Comparison of ENCODE assay signal across 10 mouse cellular contexts in genomic region chr2:75312246-75312645, GRCm38 (mm10).
DNase-seq lines count a peak whose midpoint lies in the region; ATAC-seq and TF ChIP-seq lines count a peak whose summit lies in the region.
"Had no signal": no experiment of that assay in that cellular context is flagged by ENCODE, and none has a peak within 500 bp of the region (broad histone marks: within the 10 kb centered on the region; RNA-seq: fewer than 3 reads in every experiment).

No protein-coding gene starts in this region.

- intact Hi-C loops in heart, postnatal 14 days (cut with DNase I): loop anchor here (2.0 to 5.0 kb wide), 4 partner anchors 159 to 609 kb away; no protein-coding TSS in a partner anchor

- no peak overlapping the region for H3K4me2 ChIP-seq in hindbrain, embryonic 11.5 days (replicated peaks; ENCODE audit: low read depth, low read length)
- H3K4me2 ChIP-seq in hindbrain, embryonic 12.5 days (replicated peaks): no peak overlapping the region
- H3K4me2 ChIP-seq in limb, embryonic 11.5 days (ENCODE audit: low read depth, severe bottlenecking): no peak overlapping the region
- H3K4me2 ChIP-seq in neural tube, embryonic 15.5 days: 0 out of 2 replicates have a peak overlapping the region, but pooled peaks have one; percentile 19
- H3K4me2 ChIP-seq: embryonic facial prominence, embryonic 12.5 days; limb, embryonic 12.5 days had no signal

- WGBS in hindbrain, embryonic 11.5 days: 22% methylated on average over 7 of the region's 7 CpGs
- 19% methylated on average over 7 of the region's 7 CpGs for WGBS in hindbrain, embryonic 12.5 days
- WGBS in cerebellum, adult 2 months: 12% methylated on average over 7 of the region's 7 CpGs
- 12% methylated on average over 7 of the region's 7 CpGs for WGBS in limb, embryonic 11.5 days
- 13% methylated on average over 7 of the region's 7 CpGs for WGBS in neural tube, embryonic 15.5 days

- H3K36me3 ChIP-seq in hindbrain, embryonic 11.5 days (ENCODE audit: control insufficient read depth, insufficient read depth, low read length): no peaks in the 10 kb centered on the region
- H3K36me3 ChIP-seq in hindbrain, embryonic 12.5 days: no peaks in the 10 kb centered on the region
- H3K36me3 ChIP-seq in G1E (replicated peaks): no peaks in the 10 kb centered on the region
- no peaks in the 10 kb centered on the region for H3K36me3 ChIP-seq in limb, embryonic 11.5 days (ENCODE audit: control insufficient read depth, insufficient read depth, low read length)
- no peaks in the 10 kb centered on the region for H3K36me3 ChIP-seq in neural tube, embryonic 15.5 days
- H3K36me3 ChIP-seq: embryonic facial prominence, embryonic 12.5 days; limb, embryonic 12.5 days had no signal

- peak; percentile 70 for DNase-seq in hindbrain, embryonic 11.5 days (ENCODE audit: low spot score)
- peak; percentile 4 for DNase-seq in G1E (ENCODE audit: low spot score)
- DNase-seq in cerebellum, adult 2 months: peak; percentile 20 to 25
- DNase-seq in heart, postnatal 14 days: peak; percentile 56 to 74
- peak; percentile 76 for DNase-seq in limb, embryonic 11.5 days (ENCODE audit: low spot score)

- H3K27me3 ChIP-seq in hindbrain, embryonic 11.5 days (ENCODE audit: control insufficient read depth, insufficient read depth, low read length): no peaks in the 10 kb centered on the region
- no peaks in the 10 kb centered on the region for H3K27me3 ChIP-seq in hindbrain, embryonic 12.5 days
- H3K27me3 ChIP-seq in G1E (ENCODE audit: insufficient read depth, low read length): no peaks in the 10 kb centered on the region
- H3K27me3 ChIP-seq in cerebellum, adult 2 months (ENCODE audit: control insufficient read depth, insufficient read depth, low read length): no peaks in the 10 kb centered on the region; the same call in 1 of the 2 replicates
- no peaks in the 10 kb centered on the region for H3K27me3 ChIP-seq in limb, embryonic 11.5 days (ENCODE audit: control insufficient read depth, insufficient read depth, low read length)
- H3K27me3 ChIP-seq in neural tube, embryonic 15.5 days (replicated peaks): no peaks in the 10 kb centered on the region

- TF ChIP-seq POLR2A in cerebellum, adult 2 months (IDR thresholded peaks at IDR 0.05; ENCODE audit: borderline replicate concordance, insufficient read depth, low read length): no peak

- H3K9ac ChIP-seq in hindbrain, embryonic 11.5 days (ENCODE audit: low read depth, low read length): no peak overlapping the region
- H3K9ac ChIP-seq in hindbrain, embryonic 12.5 days: no peak overlapping the region
- H3K9ac ChIP-seq in limb, embryonic 11.5 days (ENCODE audit: low read length): no peak overlapping the region
- H3K9ac ChIP-seq in neural tube, embryonic 15.5 days (replicated peaks): no peak overlapping the region
- H3K9ac ChIP-seq: embryonic facial prominence, embryonic 12.5 days; limb, embryonic 12.5 days had no signal

- ATAC-seq in hindbrain, embryonic 11.5 days (ENCODE audit: low FRiP score): no peak
- no peak for ATAC-seq in hindbrain, embryonic 12.5 days (ENCODE audit: low FRiP score)
- ATAC-seq in G1E (ENCODE audit: extremely low read depth, insufficient number of reproducible peaks, low FRiP score, poor library complexity, severe bottlenecking): no peak
- ATAC-seq in limb, embryonic 11.5 days (ENCODE audit: insufficient number of reproducible peaks, low FRiP score, low TSS enrichment, low read depth): no peak
- ATAC-seq in neural tube, embryonic 15.5 days (ENCODE audit: low FRiP score): no peak
- no peak for ATAC-seq in inflammation-experienced regulatory T-cells, adult 6 months

- H3K4me3 ChIP-seq in hindbrain, embryonic 11.5 days (ENCODE audit: low read depth, low read length): no peak overlapping the region
- H3K4me3 ChIP-seq in hindbrain, embryonic 12.5 days: no peak overlapping the region
- no peak overlapping the region for H3K4me3 ChIP-seq in G1E (ENCODE audit: low read depth, low read length)
- no peak overlapping the region for H3K4me3 ChIP-seq in cerebellum, adult 2 months (replicated peaks; ENCODE audit: insufficient read depth, low read depth, low read length)
- no peak overlapping the region for H3K4me3 ChIP-seq in limb, embryonic 11.5 days (ENCODE audit: low read depth, low read length)
- H3K4me3 ChIP-seq in neural tube, embryonic 15.5 days (replicated peaks): no peak overlapping the region
- H3K4me3 ChIP-seq: embryonic facial prominence, embryonic 12.5 days; limb, embryonic 12.5 days had no signal

- no peaks in the 10 kb centered on the region for H3K9me3 ChIP-seq in hindbrain, embryonic 11.5 days (ENCODE audit: control insufficient read depth, low read length)
- no peaks in the 10 kb centered on the region for H3K9me3 ChIP-seq in hindbrain, embryonic 12.5 days (replicated peaks)
- no peaks in the 10 kb centered on the region for H3K9me3 ChIP-seq in G1E (replicated peaks)
- no peaks in the 10 kb centered on the region for H3K9me3 ChIP-seq in limb, embryonic 11.5 days (ENCODE audit: control insufficient read depth, low read length)
- H3K9me3 ChIP-seq in neural tube, embryonic 15.5 days (replicated peaks): no peaks in the 10 kb centered on the region
- H3K9me3 ChIP-seq: embryonic facial prominence, embryonic 12.5 days; limb, embryonic 12.5 days had no signal

- H3K4me1 ChIP-seq in hindbrain, embryonic 11.5 days (replicated peaks; ENCODE audit: control insufficient read depth, insufficient read depth, low read length): no peaks in the 10 kb centered on the region
- H3K4me1 ChIP-seq in hindbrain, embryonic 12.5 days: no peaks in the 10 kb centered on the region
- no peaks in the 10 kb centered on the region for H3K4me1 ChIP-seq in G1E (ENCODE audit: insufficient read depth, low read depth, low read length)
- H3K4me1 ChIP-seq in cerebellum, adult 2 months (ENCODE audit: control insufficient read depth, insufficient read depth, low read length): no peaks in the 10 kb centered on the region
- H3K4me1 ChIP-seq in limb, embryonic 11.5 days (ENCODE audit: control insufficient read depth, insufficient read depth, low read length): peaks cover 16% of the 10 kb centered on the region
- H3K4me1 ChIP-seq in neural tube, embryonic 15.5 days: peaks cover 18% of the 10 kb centered on the region
- H3K4me1 ChIP-seq: embryonic facial prominence, embryonic 12.5 days had no signal

- TF ChIP-seq CTCF in G1E (IDR thresholded peaks at IDR 0.05; ENCODE audit: low read depth, low read length): 0 out of 2 replicates have a peak, but pooled peaks have one; percentile 10
- peak; percentile 43; the same call in 1 of the 2 replicates for TF ChIP-seq CTCF in cerebellum, adult 2 months (IDR thresholded peaks at IDR 0.05; ENCODE audit: borderline replicate concordance, insufficient read depth, low read depth, low read length)

- no peak overlapping the region for H3K27ac ChIP-seq in hindbrain, embryonic 11.5 days (ENCODE audit: low read depth, low read length)
- H3K27ac ChIP-seq in hindbrain, embryonic 12.5 days: no peak overlapping the region
- H3K27ac ChIP-seq in cerebellum, adult 2 months (ENCODE audit: insufficient read depth, low read length): no peak overlapping the region
- H3K27ac ChIP-seq in limb, embryonic 11.5 days (replicated peaks; ENCODE audit: low read depth, low read length): no peak overlapping the region
- H3K27ac ChIP-seq in neural tube, embryonic 15.5 days (replicated peaks): no peak overlapping the region
- H3K27ac ChIP-seq: embryonic facial prominence, embryonic 12.5 days; limb, embryonic 12.5 days had no signal

Comparison
In these comparisons a context has a peak if more than half of its experiments do, and no peak if none do; other contexts are left out.
1. DNase-seq: peak in every context shown above with its lines; median percentile 76 in limb, embryonic 11.5 days; 70 in hindbrain, embryonic 11.5 days; 65 in heart, postnatal 14 days; 22 in cerebellum, adult 2 months; 4 in G1E.